26 mouse cellular contexts compared by ENCODE assay signal in genomic region chr2:30299966-30300365, GRCm38 (mm10). TPM values are rescaled to one million over a fixed set of nuclear protein-coding genes. Genes with fewer than 3 reads are reported as not detected.
"Had no signal": no experiment of that assay in that cellular context is flagged by ENCODE, and none has a peak within 500 bp of the region (broad histone marks: within the 10 kb centered on the region; RNA-seq: fewer than 3 reads in every experiment).

No protein-coding gene starts in this region.

- H3K4me3 ChIP-seq: limb, embryonic 12.5 days; limb, embryonic 15.5 days; midbrain, embryonic 12.5 days; midbrain, embryonic 15.5 days; neural tube, embryonic 12.5 days; neural tube, embryonic 15.5 days; stomach, embryonic 15.5 days had no signal

- ATAC-seq: intestine, postnatal 0 days; liver, postnatal 0 days; lung, postnatal 0 days; midbrain, embryonic 15.5 days had no signal

- DNase-seq: kidney, postnatal 25 days; left cerebral cortex, postnatal 4 days; liver, postnatal 0 days; retina, postnatal 1 day; right cerebral cortex, postnatal 25 days; spleen, adult 18-20 months; thymus, postnatal 25 days had no signal

- H3K27ac ChIP-seq: kidney, postnatal 0 days; limb, embryonic 12.5 days; limb, embryonic 15.5 days; liver, embryonic 14.5 days; macrophage; midbrain, embryonic 12.5 days; midbrain, embryonic 15.5 days; neural tube, embryonic 12.5 days; neural tube, embryonic 15.5 days; stomach, embryonic 15.5 days had no signal

- H3K27me3 ChIP-seq: limb, embryonic 12.5 days; limb, embryonic 15.5 days; midbrain, embryonic 12.5 days; midbrain, embryonic 15.5 days; neural tube, embryonic 12.5 days; neural tube, embryonic 15.5 days; stomach, embryonic 15.5 days had no signal

- H3K4me1 ChIP-seq: limb, embryonic 12.5 days; limb, embryonic 15.5 days; midbrain, embryonic 12.5 days; midbrain, embryonic 15.5 days; neural tube, embryonic 12.5 days; neural tube, embryonic 15.5 days; stomach, embryonic 15.5 days had no signal

RNA-seq across cellular contexts. Expression of gene Gm28038, which starts 19.1 kb away (rescaled TPM):
- total RNA-seq: layer of hippocampus, adult 18-20 months; layer of hippocampus, postnatal 14 days; left cerebral cortex, adult 8-10 months; left cerebral cortex, postnatal 14 days; left cerebral cortex, postnatal 4 days had no signal
- polyA plus RNA-seq: intestine, postnatal 0 days; kidney, postnatal 0 days; limb, embryonic 12.5 days; limb, embryonic 15.5 days; liver, embryonic 11.5 days; liver, embryonic 14.5 days; liver, postnatal 0 days; lung, embryonic 14.5 days; lung, postnatal 0 days; midbrain, embryonic 12.5 days; midbrain, embryonic 15.5 days; neural tube, embryonic 12.5 days; neural tube, embryonic 15.5 days; stomach, embryonic 15.5 days; thymus, postnatal 0 days had no signal
